Mouse (Mus musculus) retina, postnatal 1 day (tissue): ENCODE measurements around the gene Id2.

Experiments used
- DNase-seq: peaks from one replicate; pipeline ENCODE4 v3.0.0-alpha.2; 2012

Id2 gene

DNA sequence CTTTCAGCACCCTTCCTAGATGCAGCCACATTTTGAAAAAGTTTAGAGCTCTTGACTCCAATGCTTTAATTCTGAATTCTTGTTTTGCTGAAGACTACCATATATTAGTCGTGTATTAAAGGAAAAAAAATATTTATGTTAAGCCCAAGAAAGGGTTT lies at the start of gene Id2:
Gene Id2 (minus strand): TSS at position 89 of the 158 bp plus-strand sequence.
- no peak for DNase-seq

DNA sequence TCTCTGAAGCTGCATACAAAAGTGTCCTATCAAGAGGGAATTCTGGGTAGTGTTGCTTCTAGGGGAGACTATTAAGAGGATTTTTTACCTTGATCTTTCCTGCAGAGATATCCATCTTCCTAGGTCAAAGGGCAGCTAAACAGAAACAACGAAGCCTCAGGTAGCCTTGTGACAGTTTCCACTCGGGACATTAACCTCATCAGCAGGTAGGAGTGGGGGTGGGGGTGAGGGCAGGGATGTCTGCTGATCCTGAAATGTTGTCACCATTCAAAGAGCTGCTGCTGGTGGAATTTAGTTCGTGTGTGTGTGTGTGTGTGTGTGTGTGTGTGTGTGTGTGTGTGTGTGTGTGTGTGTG lies 48.4 kb upstream of the Id2 start:
- DNase-seq, result no peak

DNA sequence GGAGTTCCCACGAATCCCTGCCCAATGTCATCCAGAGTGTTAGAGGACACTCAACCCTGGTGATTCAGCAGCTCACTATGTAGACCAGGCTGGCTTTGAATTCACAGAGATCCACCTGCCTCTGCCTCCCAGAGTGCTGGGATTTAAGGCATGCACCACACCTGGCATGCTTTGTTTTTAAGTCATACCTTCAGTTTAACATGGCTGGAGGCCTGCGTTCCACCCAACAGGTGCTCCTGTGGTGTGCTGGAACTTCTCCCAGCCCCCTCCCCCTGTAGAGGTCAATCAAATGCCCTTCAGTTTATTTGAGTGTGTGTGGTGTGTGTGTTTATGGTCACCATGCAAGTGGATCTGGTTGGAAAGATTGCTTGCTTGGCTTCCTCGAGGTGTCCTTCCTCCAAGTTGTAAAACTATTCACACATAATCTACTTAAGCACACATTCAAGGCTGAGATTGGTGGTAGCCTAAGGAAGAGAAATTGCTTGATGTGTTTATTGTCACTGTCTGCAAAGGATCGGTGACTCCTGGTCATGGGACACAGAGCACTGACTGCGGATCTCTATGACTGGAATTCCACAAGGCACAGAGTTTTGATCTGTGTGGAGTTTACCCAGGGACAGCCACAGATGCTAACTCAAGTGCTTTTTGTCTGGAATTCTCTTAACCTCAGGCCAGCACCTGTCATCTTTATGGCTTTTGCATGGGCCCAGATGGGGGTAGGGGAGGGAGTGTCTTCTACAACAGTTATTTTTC lies 47.8 kb upstream of the Id2 start:
- DNase-seq, result no peak

- DNase-seq, result no peak
These were observed 46.6 kb upstream of the Id2 start for GRCm38 (mm10) chr12:25143492-25143891.

DNA sequence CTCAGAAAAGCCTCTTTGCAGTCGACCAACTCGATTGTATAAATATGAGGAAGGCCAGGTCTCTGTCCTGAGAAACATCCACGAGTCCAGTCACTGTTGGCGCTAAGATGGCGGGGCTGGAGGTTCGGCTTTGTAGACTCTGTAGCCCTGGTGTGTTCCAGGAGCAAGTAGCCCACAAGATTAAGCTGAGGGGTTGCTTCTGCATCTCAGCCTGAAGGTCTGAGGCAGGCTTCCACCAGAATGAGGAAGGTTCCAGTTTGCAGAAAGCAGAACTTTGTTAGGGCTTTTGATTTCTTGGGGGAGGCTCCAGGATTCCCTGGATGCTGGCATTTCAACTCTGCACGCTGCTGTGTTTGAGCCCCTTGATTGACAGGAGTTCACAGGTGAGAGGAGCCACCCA lies 45.3 kb upstream of the Id2 start:
- no peak for DNase-seq

GRCm38 (mm10) chr12:25141311-25141710 lies 44.4 kb upstream of the Id2 start:
- peak; percentile 55 for DNase-seq

DNA sequence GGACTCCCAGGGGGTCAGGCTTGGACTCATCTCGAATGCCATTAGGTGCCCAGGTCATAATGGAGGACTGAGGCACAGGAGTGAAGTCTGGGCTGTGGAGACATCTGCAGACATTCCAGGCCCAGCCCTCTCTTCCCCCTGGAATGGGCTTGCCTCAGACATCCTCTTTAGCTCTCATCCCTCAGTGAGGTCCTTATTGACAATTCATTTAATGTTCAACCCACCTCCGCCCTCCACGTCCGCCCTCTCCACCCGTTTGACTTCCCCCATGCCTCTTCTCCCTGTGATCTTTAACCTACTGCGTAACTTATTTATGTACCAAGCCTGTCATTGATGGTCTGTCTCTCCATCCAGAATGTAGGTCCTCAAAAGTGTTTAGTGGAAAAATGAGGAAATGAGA lies 43.2 kb upstream of the Id2 start:
- DNase-seq, result no peak

DNA sequence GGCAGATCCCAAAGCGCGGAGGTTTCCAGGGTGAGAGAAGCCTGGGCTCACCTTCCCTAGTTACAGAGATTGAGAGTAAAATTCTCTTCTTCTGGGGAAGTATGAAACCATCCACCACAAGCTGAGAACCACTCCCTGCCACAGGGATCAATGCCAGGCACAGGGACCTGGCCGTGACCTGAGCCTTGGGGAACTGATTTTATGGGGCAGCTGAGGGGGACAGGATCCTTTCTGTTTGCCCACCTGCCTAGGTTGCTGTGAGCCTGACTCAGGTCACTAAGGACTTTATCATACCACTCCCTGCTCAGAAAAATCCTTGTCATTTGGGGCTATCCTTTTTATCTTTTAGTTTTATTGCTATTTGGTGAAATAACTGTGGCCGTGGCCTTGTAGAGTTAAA lies 41.7 kb upstream of the Id2 start:
- DNase-seq, result no peak

- DNase-seq, result no peak
These were observed 35.1 kb upstream of the Id2 start for GRCm38 (mm10) chr12:25132046-25132445.

DNA sequence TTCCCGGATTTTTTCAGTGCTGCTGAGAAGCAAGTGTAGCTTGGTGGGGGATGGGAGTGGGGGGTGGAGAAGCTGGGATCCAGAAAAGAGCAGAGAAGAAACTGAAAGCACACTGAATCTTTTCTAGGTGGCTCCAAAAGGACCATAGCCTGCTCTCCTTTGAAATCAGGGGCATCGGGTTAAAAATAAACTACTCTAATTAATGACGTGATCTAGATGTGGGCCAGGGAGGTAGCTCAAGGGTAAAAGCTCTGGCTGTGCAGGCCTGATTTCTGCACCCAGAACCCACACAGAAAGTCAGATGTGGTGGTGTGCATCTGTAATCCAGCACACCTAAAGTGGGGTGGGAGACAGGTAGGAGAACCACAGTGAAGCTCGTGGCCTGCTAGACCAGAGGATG lies 30.7 kb upstream of the Id2 start:
- no peak for DNase-seq

GRCm38 (mm10) chr12:25126228-25126627 lies 29.3 kb upstream of the Id2 start:
- no peak for DNase-seq

DNA sequence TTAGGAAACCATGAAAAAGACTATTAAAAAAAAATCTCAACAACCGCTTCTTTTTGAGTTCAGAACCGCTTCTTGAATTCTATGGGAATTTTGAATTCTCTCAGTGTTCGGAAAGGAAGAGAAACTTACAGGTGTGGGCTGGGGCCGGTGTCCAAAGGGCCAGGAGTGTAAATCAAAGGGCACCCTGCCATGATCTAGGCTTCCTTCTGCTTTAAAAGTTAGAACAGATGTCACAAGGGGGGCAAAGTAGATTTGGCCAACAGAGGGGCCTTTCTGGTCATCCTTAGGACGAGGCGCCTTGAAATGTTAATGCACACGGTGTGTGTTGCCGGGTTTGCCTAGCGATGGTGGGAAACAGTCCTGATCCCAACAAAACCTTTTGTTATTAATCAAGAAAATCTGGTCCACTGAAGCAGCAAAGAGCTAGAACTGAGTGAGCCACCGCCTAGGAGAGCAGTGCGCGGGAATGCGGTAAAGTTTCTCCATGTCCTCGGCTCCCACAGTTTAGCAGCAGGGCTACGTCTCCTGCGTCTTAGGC lies 28.4 kb upstream of the Id2 start:
- DNase-seq, result peak; percentile 14

DNA sequence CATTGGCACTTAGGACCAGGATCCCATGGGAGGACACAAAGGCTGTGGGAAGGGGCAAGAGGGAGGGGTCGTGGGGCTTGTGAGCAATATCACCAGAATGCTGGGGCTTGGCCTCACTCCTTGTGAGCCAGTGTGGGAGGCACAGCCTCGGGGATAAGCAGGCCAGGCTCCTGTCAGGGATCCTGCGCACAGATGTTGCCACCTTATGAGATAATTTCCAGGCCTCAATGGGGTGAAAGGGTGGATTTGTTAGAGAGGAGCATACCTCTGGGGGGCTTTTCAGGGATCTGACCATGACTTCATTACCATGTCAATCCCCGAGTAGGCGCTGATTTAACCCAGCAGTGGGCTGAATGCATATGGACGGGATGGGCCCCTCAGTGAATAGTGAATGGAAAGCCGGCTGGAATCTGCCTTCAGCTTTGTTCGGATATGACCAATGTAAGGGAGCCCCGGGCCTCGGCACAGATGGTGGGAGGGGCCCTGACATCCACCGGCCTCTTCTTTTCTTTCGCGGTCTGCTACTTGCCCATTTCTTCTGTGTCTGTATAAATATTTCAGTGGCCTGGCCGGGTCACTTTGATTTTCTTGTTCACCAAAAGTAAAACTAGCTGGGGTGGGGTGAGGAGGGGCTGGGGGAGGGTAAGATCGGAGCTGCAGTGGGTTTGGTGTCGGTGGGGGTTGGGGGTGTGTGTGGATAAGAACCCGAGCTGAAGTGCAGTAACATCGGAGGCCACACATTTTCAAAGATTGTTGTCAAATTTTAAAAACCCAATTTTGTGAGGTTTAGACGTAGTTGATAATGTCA lies 27.7 kb upstream of the Id2 start:
- DNase-seq, result peak; percentile 50

DNA sequence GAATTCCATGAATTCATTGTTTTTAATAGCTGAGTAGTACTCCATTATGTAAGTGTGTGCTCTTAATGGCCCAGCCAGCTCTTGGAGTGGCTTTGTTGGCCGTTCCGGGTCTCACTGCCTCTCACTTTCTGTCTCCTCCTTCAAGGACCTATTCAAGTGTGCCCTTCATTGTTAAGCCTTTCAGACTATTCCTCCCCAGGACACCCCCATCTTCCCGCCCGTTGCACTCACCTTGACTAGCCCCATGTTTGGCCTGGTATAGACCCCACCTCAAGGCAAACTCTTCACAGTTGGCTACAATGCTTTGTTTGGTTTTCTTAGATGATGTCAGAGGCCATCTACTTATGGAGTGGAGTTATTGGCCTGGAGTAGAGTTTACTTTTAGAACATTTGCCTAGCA lies 23.8 kb upstream of the Id2 start:
- DNase-seq, result no peak

DNA sequence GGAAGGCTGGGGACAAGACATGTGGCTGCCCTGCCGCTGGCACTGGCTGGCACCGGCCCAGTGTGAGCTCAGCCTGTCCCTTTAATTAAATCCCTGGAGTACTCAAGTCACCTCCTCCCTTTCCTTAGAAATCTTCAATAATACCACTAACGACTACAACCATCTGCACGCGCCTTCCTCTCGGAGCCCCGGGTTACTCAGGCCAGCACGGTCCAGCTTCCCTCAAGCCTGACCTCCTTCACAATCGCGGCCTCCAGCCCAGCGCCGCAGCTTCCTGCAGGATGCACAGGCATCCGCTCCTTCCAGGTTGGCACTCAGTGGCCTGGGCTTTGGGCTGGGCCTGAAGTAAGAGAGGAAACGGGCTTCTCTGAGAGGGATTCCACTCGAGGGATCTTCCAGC lies 22.3 kb upstream of the Id2 start:
- DNase-seq, result peak; percentile 46

DNA sequence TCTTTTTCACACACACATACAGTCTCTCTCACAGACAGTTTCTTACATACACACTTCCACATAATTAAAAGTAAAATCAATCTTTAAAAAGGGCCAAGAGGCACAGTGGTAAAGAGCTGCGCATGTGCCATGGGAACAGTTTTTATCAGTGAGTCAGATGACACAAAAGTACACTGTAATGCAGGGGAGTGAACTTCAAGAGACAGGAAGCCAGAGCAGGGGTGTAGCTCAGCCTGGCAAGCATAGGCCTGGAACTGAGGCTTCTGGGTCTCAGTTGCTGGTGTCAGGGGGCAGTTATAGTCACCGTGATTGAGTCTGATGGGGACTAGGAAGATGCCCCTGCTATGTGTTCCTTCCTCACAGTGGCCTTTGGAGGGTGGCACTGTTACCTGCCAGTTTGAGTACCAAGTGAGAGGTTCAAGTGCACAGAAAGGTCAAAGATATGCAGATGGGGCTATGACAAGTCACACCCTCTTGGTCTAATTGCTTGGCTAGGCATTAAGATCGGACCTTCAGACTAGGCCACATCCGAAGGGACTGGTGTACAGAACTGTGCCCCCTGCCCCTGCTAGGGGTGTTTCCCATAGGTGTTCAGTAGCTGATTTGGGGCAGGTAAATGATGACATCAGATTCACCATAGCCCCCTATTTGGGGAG lies 21.0 kb upstream of the Id2 start:
- DNase-seq, result no peak

- no peak for DNase-seq
These were observed 19.2 kb upstream of the Id2 start for GRCm38 (mm10) chr12:25116126-25116525.

DNA sequence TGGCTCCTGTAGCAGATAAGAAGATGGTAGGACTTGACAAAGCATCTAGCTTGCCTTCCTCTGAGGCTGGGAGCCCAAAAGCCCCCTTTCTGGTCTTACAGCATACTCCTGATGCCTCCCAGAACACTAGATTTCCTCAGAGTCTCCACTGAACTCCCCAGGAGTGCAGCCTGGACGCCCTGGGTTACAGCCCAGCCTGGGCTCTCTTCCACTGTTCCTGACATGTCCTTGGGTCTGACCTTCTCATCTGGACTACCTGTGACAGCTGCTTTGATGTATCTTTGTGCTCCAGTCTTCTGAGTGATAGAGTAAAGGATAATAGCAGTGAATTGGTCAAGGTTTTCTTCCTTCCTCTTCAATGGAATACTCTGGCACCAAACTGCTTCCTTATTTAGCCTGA lies 17.5 kb upstream of the Id2 start:
- DNase-seq, result no peak

GRCm38 (mm10) chr12:25113357-25113756 lies 16.4 kb upstream of the Id2 start:
- no peak for DNase-seq

- no peak for DNase-seq
These were observed 15.9 kb upstream of the Id2 start for GRCm38 (mm10) chr12:25112806-25113205.

DNA sequence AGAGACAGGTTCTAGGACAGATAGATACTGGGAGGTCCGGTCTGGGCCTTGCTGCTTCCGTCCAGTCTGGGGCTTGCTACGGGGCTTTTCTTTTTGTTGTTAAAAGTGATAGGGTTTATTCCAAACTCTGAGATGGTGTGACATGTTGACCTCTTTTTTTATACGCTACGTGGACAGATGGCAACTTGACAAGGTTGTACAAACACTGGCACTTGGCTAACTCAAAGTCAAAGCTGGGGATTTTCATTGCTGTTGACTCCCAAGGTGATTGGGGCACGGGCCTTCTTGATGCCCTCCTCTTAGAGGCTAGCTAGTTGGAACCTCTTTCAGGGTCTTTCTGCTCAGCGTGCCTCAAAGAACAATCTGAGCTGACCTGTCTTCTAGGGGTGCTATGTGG lies 13.7 kb upstream of the Id2 start:
- no peak for DNase-seq

DNA sequence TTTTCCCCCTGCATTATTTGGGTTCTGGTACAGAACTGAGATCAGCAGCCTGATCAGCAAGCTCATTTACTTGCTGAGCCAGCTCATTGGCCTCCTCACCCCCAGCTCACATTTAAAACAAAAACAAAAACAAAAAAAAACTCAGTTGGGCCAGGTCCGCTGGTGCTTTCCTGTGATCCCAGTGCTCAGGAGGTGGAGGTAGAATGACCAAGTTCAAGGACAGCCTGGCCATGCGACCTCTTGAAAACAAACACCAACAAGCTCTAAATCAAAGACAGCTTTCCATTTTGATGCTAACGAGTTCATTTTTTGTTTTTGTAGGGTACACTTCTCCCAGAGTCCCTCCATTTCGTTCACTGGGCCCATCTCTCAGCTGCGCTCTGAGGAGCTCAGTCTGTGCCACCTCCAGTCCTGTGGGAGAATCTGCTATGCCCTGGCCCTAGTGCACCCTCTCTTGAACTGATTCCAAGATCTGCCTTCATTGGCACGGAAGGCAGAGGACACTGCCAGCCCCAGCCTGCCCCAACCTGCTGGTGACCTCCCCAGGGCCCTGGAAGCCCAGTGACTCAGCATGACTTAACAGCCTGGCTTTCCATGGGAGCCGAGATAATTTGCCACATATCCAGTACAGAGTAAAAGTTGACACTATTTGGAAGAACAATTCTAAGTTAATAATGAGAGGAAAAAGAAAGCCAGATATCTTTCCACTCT lies 13.2 kb upstream of the Id2 start:
- no peak for DNase-seq

DNA sequence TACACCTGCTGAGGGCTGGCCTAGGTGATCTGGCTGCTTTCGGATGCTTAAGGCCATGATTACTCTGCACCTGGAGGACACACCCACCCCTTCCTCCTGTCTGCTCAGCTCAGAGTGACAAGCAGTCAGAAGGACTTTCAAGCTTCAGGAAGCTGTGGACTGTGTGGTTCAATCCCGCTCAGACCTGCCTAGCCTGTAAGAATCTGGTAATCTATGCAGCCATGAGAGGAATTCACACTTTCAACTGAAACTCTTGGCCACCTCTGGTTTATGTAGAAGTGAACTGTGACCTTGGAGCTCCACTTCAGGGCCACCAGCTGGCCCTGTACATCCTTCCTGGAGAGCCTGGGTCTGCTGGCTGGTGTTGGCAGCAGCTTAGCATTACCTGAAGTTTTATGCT lies 11.9 kb upstream of the Id2 start:
- no peak for DNase-seq

GRCm38 (mm10) chr12:25104541-25104940 lies 7.6 kb upstream of the Id2 start:
- DNase-seq, result no peak
